In the genomic region with DNA sequence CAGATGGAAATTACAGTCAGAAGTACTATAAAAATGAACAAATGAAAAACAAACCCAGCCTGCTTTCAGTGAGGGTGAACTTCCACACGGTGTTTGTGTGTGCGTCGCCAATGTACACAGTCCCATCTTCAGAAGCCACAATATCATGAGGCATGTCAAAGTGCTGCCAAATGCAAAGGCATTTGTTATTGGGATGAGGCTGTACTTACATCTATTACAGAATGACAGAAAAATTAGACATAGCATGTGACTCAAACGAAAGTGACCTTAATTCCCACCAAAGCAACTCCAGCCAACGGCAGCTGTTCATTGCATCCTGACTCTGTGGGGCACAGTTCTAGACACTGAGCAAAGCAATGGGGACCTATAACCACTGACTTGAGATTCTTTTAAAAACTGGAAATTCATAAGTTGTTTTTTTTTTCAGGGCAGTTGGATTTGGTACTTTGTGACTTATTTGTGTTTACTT, we compare ENCODE assay signal across 13 mouse cellular contexts.
A peak's percentile ranks its signal among the peaks of the same experiment; 100 is the strongest.
DNase-seq lines count a peak whose midpoint lies in the region; ATAC-seq and TF ChIP-seq lines count a peak whose summit lies in the region.
"Had no signal": no experiment of that assay in that cellular context is flagged by ENCODE, and none has a peak within 500 bp of the region (broad histone marks: within the 10 kb centered on the region; RNA-seq: fewer than 3 reads in every experiment).

No protein-coding gene starts in this region.

- H3K4me1 ChIP-seq in heart, adult 2 months (ENCODE audit: control insufficient read depth, insufficient read depth, low read length), result peaks cover 8% of the 10 kb centered on the region
- H3K4me1 ChIP-seq in embryonic facial prominence, embryonic 15.5 days, result peaks cover 8% of the 10 kb centered on the region
- peaks cover 14% of the 10 kb centered on the region for H3K4me1 ChIP-seq in heart, embryonic 16.5 days (ENCODE audit: control insufficient read depth, insufficient read depth, low read length)
- H3K4me1 ChIP-seq: intestine, embryonic 15.5 days; megakaryocyte, embryonic 14.5 days had no signal

- H3K9ac ChIP-seq in heart, adult 2 months (ENCODE audit: low read depth, low read length), result no peak overlapping the region
- no peak overlapping the region for H3K9ac ChIP-seq in embryonic facial prominence, embryonic 15.5 days
- no peak overlapping the region for H3K9ac ChIP-seq in heart, embryonic 16.5 days (ENCODE audit: low read length)
- H3K9ac ChIP-seq: intestine, embryonic 15.5 days had no signal

- TF ChIP-seq POLR2A in heart, adult 2 months (IDR thresholded peaks at IDR 0.05; ENCODE audit: insufficient read depth, low read depth, low read length), result no peak

- H3K27ac ChIP-seq in heart, adult 2 months, result peak overlapping the region; percentile 19
- no peak overlapping the region for H3K27ac ChIP-seq in left cerebral cortex, adult 2 months
- H3K27ac ChIP-seq in embryonic facial prominence, embryonic 15.5 days (replicated peaks), result peak overlapping the region; percentile 68; the same call in 1 of the 2 replicates
- H3K27ac ChIP-seq in heart, embryonic 16.5 days (ENCODE audit: low read length), result peak overlapping the region; percentile 66

- H3K27me3 ChIP-seq in heart, adult 2 months (ENCODE audit: control insufficient read depth, insufficient read depth, low read length), result no peaks in the 10 kb centered on the region
- H3K27me3 ChIP-seq in embryonic facial prominence, embryonic 15.5 days, result no peaks in the 10 kb centered on the region
- no peaks in the 10 kb centered on the region for H3K27me3 ChIP-seq in heart, embryonic 16.5 days (ENCODE audit: control insufficient read depth, insufficient read depth, low read length)
- H3K27me3 ChIP-seq: intestine, embryonic 15.5 days; megakaryocyte, embryonic 14.5 days had no signal

- no peaks in the 10 kb centered on the region for H3K9me3 ChIP-seq in embryonic facial prominence, embryonic 15.5 days (replicated peaks)
- no peaks in the 10 kb centered on the region for H3K9me3 ChIP-seq in heart, embryonic 16.5 days (replicated peaks; ENCODE audit: control insufficient read depth, low read length)
- H3K9me3 ChIP-seq: intestine, embryonic 15.5 days had no signal

- WGBS in heart, adult 2 months, result 33% methylated on average over 5 of the region's 5 CpGs
- WGBS in embryonic facial prominence, embryonic 15.5 days, result 44% methylated on average over 5 of the region's 5 CpGs
- WGBS in heart, embryonic 16.5 days, result 69% methylated on average over 5 of the region's 5 CpGs

- no peak overlapping the region for H3K4me2 ChIP-seq in embryonic facial prominence, embryonic 15.5 days (replicated peaks)
- H3K4me2 ChIP-seq in heart, embryonic 16.5 days (ENCODE audit: low read depth, low read length), result no peak overlapping the region
- H3K4me2 ChIP-seq: intestine, embryonic 15.5 days had no signal

- peaks cover 13% of the 10 kb centered on the region for H3K36me3 ChIP-seq in heart, adult 2 months (ENCODE audit: control insufficient read depth, insufficient read depth, low read length)
- 0 out of 2 replicates have a peak, but pooled peaks cover 4% of the 10 kb centered on the region for H3K36me3 ChIP-seq in embryonic facial prominence, embryonic 15.5 days
- peaks cover 35% of the 10 kb centered on the region for H3K36me3 ChIP-seq in heart, embryonic 16.5 days (ENCODE audit: control insufficient read depth, insufficient read depth)
- H3K36me3 ChIP-seq: intestine, embryonic 15.5 days had no signal

- no peaks in the 10 kb centered on the region for H3K79me2 ChIP-seq in heart, adult 2 months (replicated peaks; ENCODE audit: control insufficient read depth, insufficient read depth, low read length)

- no peak for DNase-seq in heart, adult 2 months
- DNase-seq in heart, postnatal 25 days (ENCODE audit: low spot score), result no peak
- DNase-seq in left cerebral cortex, postnatal 4 days, result peak; percentile 7
- no peak for DNase-seq in left cerebral cortex, adult 2 months (ENCODE audit: extremely low spot score in 1 of 2, low spot score in 2 of 2)
- no peak for DNase-seq in spleen, postnatal 10 days (ENCODE audit: low spot score in 2 of 2)
- DNase-seq in urinary bladder, postnatal 4 days (ENCODE audit: low spot score in 2 of 2), result no peak
- DNase-seq: liver; right cerebral cortex, postnatal 25 days had no signal

- intact Hi-C loops in heart, adult 2 months (cut with DNase I), result no loop called here
- intact Hi-C loops in heart, postnatal 25 days (cut with DNase I), result no loop called here
- intact Hi-C loops in left cerebral cortex, postnatal 4 days (cut with DNase I), result no loop called here
- intact Hi-C loops in left cerebral cortex, adult 2 months (cut with DNase I), result no loop called here

- peak; percentile 51; the same call in 1 of the 2 replicates for ATAC-seq in embryonic facial prominence, embryonic 15.5 days (ENCODE audit: insufficient number of reproducible peaks, low FRiP score, low TSS enrichment, low read depth)
- no peak; the same call in 1 of the 2 replicates for ATAC-seq in heart, embryonic 16.5 days (replicated peaks; ENCODE audit: extremely low read depth, insufficient read depth, low FRiP score)
- ATAC-seq: CD4-positive, CD25-positive, alpha-beta regulatory T cell, adult 4 months; intestine, embryonic 15.5 days had no signal

- TF ChIP-seq EP300 in heart, adult 2 months (IDR thresholded peaks at IDR 0.05; ENCODE audit: insufficient read depth, low read depth, low read length), result no peak

- no peak for TF ChIP-seq CTCF in heart, adult 2 months (IDR thresholded peaks at IDR 0.05)
- no peak for TF ChIP-seq CTCF in left cerebral cortex, adult 2 months (IDR thresholded peaks at IDR 0.05)

- H3K4me3 ChIP-seq in heart, adult 2 months, result no peak overlapping the region
- no peak overlapping the region for H3K4me3 ChIP-seq in left cerebral cortex, adult 2 months
- no peak overlapping the region for H3K4me3 ChIP-seq in embryonic facial prominence, embryonic 15.5 days (replicated peaks)
- H3K4me3 ChIP-seq in heart, embryonic 16.5 days (ENCODE audit: low read length), result no peak overlapping the region
- H3K4me3 ChIP-seq: intestine, embryonic 15.5 days; megakaryocyte, embryonic 14.5 days had no signal
